Mouse (Mus musculus) activated CD4-positive, CD25-positive, alpha-beta regulatory T cell (primary cell): Measurements from ENCODE around the gene Trim54. TPM values are rescaled to one million over a fixed set of nuclear protein-coding genes. Genes with fewer than 3 reads are reported as not detected.

Experiments used
- polyA plus RNA-seq, 2 experiments: library from polyadenylated mRNA; unstranded; fragments of 100-300 nt; shearing (Covaris generic); gene quantifications; one replicate each; pipeline ENCODE4 v1.2.1; 2017

Gene Trim54
- not detected for polyA plus RNA-seq

DNA sequence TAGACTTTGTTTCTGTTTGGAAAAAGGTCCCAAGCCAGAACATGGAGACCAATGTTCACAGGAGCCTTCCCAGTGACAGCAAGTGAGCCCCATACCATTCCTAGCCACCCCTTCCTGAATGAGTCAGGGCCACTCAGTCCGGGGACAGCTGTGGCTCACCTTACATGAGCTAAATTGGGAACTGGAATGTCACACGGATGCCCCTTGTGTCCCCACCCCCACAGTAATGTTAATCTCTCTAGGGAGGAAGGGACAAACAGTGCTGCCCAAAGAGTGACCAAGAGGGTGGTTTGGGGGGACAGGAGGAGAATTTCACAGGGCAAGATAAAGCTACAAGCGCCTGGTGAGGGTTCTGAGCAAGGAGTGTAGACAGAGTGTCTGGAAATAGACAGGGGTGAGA lies at the start of gene Trim54:
Gene Trim54 (plus strand): TSS at position 359 of the 400 bp plus-strand sequence.

DNA sequence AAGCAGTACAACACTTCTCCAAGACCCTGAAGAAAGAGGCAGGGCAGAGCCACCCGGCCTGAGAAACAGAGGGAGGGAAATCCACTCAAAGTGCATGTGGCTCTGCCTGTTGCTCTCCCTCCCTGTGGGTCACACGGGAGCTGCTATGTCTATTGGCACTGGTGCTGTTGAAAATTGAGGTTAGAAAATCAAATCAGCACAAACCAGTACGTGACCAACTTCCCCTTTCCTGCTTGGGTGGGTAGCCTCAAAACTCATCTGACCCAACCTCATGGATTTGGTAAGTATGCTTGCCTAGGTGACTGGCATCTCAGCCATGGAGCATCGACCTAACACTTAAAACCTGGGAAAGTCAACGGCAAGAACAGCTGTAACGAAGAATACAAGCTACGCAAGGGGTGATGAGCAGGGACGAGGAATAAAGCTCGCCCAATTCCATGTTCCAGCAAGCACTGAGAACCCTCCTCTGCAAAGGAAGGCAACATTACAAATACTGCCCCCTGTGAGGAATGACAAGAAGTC lies 10.6 kb upstream of the Trim54 start, which contains the start of gene Dnajc5g:
Gene Dnajc5g (plus strand): TSS at position 472 of the 522 bp plus-strand sequence.

DNA sequence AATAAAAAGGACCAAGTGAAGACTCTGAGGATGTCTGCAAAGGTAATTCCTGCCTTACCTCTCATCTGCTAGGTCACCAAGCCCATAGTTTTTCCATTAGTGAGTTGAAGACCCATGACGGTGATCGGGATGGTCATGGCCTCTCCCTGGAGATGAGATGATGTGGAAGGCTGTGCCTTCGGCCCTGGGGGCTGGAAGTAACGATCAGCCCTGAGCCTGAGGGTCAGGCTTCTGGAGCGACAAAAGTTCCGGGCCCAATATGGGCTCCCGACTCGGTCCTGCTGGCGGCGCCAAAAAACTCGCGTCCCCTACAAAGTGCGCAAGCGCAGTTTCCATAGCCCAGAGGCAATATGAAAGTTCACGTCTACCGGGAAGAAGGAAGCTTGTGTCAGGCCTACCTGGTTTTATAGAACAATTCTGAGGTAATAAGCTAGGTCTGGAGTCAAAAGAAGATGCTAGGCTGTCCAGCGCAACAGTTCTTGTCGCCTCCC lies 8.5 kb upstream of the Trim54 start, which contains the start of gene Slc30a3:
Gene Slc30a3 (minus strand): TSS at position 238 of the 491 bp plus-strand sequence.

DNA sequence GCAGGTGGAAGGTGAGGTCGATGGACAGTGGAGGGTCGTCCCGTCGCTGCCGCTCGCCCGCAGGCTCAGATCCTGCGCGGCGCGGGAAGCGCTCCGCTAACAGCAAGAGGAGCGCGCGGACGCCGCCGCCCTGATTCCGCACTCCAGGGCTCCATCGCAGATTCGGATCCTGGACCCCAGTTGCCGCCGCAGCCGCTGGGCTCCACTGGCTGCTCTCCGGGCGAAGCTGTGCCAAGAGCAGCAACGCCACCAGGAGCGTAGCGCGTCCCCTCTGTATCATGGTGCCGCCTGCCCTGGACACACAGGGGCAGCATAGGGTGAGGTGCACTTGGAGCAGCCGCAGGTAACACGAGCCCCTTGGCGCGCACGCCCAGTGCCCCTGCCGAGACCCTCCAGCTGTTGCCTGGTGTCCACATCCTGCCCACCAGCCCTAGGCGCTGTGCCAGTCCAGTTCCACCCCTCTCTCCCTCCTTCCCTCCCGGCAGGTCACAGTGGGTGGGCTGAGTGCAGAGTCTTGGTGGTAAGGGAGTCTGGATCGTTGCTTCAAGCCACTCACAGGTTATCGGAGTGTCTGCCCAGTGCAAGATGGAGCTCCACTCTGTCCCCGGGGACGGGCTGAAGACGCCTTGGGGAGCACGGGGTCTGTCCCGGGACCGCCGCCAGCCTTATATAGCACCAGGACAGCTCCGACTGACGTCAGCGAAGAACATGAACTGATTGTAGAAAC lies 21.9 kb downstream of the Trim54 start, which contains the start of gene Ucn:
Gene Ucn (minus strand): TSS at position 589 of the 727 bp plus-strand sequence.

DNA sequence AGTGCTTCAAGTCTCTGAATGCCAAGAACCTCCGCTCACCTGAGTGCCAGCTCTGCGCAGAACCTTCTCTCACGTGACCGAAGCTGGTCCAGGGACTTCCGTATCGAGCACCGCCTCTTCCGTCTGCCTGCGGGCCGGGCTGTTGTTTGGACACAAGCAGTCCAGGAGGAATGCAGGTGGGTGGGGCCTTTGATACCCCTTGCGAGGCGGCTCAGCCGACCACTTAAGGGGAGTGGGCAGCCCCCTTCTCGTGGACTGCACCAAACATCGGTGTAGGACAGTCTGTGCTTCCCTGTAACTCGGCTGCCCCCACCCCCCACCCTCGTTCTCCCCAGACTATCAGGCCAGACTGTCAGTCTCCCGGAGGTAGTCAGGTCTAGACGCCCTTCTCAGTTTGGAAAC lies 37.6 kb downstream of the Trim54 start, which contains the start of gene Mpv17:
Gene Mpv17 (minus strand): TSS at position 100 of the 402 bp plus-strand sequence.

DNA sequence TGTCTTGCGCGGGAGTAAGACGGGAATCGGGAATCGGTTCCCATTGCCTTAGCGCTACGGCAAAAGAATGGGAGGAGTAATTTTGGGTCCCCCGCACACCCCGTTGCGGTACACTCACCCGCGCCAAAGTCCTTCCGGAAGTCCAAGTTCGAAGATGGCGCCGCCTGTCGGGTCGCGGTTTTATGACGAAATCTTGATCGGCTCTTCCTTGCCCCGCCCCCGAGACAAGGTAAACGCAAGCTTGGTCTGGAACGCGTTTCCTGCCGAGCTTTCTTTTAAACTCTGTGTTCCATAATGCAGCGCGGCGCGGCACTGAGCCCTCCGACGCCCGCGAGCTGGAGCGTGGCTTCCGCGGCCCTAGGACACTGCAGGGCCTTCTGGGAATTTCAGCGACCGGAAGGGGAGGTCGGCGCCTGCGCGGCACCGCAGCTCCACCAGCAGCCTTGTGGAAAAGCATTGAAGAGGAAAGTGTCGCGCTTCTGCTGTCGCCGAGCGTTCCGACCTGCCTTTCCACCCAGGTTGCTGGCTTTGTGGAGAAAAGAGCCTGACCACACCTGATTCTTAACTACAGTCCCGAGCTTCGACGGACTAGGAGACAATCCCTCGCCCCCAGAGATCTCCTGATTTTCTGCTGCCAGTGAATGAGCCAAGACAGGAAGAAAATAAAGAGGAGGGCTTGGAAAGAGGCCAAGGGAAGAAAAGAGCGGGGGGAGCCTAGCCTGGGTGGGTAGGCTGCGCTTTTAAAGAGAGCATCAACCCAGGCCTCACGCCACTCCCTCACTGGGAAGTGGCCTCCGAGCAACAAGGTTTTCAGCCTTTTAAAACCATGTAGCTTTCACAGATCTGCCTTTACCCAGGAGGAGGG lies 63.5 kb downstream of the Trim54 start, which contains the start of the genes Gm29609 and Gtf3c2:
Gene Gm29609 (minus strand): TSS at position 146 of the 865 bp plus-strand sequence.
Gene Gtf3c2 (minus strand): TSS at position 379 of the 865 bp plus-strand sequence.

Other genes with a start within 250 kb of the Trim54 start
- 10 to 100 TPM; 40.8 to 58.5 TPM for gene Tmem214, start 248.7 kb upstream of the Trim54 start, polyA plus RNA-seq
- 10 to 100 TPM; 14.0 to 15.8 TPM for gene Agbl5, start 228.0 kb upstream of the Trim54 start, polyA plus RNA-seq
- 100 to 1,000 TPM; 254 to 259 TPM for gene Ost4, start 208.9 kb upstream of the Trim54 start, polyA plus RNA-seq
- gene Emilin1, start 203.3 kb upstream of the Trim54 start, polyA plus RNA-seq: 10 to 100 TPM in 1 of 2 experiments, 1 to 10 TPM in 1; 2.9 to 10.4 TPM
- 10 to 100 TPM; 14.9 to 29.3 TPM for gene Khk, start 195.3 kb upstream of the Trim54 start, polyA plus RNA-seq
- under 1 TPM in 1 of 2 experiments, not detected in 1; 0.34 TPM for gene Cgref1, start 171.1 kb upstream of the Trim54 start, polyA plus RNA-seq
- gene Preb, start 156.4 kb upstream of the Trim54 start, polyA plus RNA-seq: 100 to 1,000 TPM; 163 to 180 TPM
- not detected for gene Tcf23, start 148.1 kb upstream of the Trim54 start, polyA plus RNA-seq
- 100 to 1,000 TPM in 1 of 2 experiments, 10 to 100 TPM in 1; 84.2 to 138 TPM for gene Atraid, start 68.4 kb upstream of the Trim54 start, polyA plus RNA-seq
- 1 to 10 TPM; 4.7 to 6.5 TPM for gene Slc5a6, start 67.8 kb upstream of the Trim54 start, polyA plus RNA-seq
- gene Cad, start 61.9 kb upstream of the Trim54 start, polyA plus RNA-seq: 10 to 100 TPM; 11.3 to 17.1 TPM
- under 1 TPM in 1 of 2 experiments, not detected in 1; 0.15 TPM for gene Dnajc5g, start 10.4 kb upstream of the Trim54 start, polyA plus RNA-seq
- gene Slc30a3, start 8.5 kb upstream of the Trim54 start, polyA plus RNA-seq: not detected
- not detected for gene Ucn, start 22.1 kb downstream of the Trim54 start, polyA plus RNA-seq
- gene Mpv17, start 37.5 kb downstream of the Trim54 start, polyA plus RNA-seq: 10 to 100 TPM; 27.4 to 29.4 TPM
- gene Gm29609, start 63.2 kb downstream of the Trim54 start, polyA plus RNA-seq: 1 to 10 TPM in 1 of 2 experiments, under 1 TPM in 1; 0.49 to 1.0 TPM
- gene Gtf3c2, start 63.4 kb downstream of the Trim54 start, polyA plus RNA-seq: 10 to 100 TPM; 76.8 to 79.6 TPM
- 100 to 1,000 TPM; 114 to 130 TPM for gene Snx17, start 76.5 kb downstream of the Trim54 start, polyA plus RNA-seq
- 10 to 100 TPM; 64.5 to 68.8 TPM for gene Eif2b4, start 76.7 kb downstream of the Trim54 start, polyA plus RNA-seq
- 10 to 100 TPM; 20.9 to 23.3 TPM for gene Zfp513, start 85.6 kb downstream of the Trim54 start, polyA plus RNA-seq
- 100 to 1,000 TPM; 141 to 145 TPM for gene Ppm1g, start 104.0 kb downstream of the Trim54 start, polyA plus RNA-seq
- 100 to 1,000 TPM; 167 to 175 TPM for gene Nrbp1, start 124.2 kb downstream of the Trim54 start, polyA plus RNA-seq
- gene Gm9970, start 124.5 kb downstream of the Trim54 start, polyA plus RNA-seq: under 1 TPM; 0.33 to 0.61 TPM
- gene Krtcap3, start 135.0 kb downstream of the Trim54 start, polyA plus RNA-seq: 10 to 100 TPM; 36.3 to 71.9 TPM
- gene Ift172, start 174.4 kb downstream of the Trim54 start, polyA plus RNA-seq: 1 to 10 TPM; 3.4 to 5.1 TPM
- gene Fndc4, start 179.4 kb downstream of the Trim54 start, polyA plus RNA-seq: under 1 TPM in 1 of 2 experiments, not detected in 1; 0.41 TPM
- gene Gckr, start 180.7 kb downstream of the Trim54 start, polyA plus RNA-seq: under 1 TPM in 1 of 2 experiments, not detected in 1; 0.55 TPM